Mouse (Mus musculus): ENCODE measurements around the gene Prkg1. TPM values are rescaled to one million over a fixed set of nuclear protein-coding genes. Genes with fewer than 3 reads are reported as not detected.
A peak's percentile ranks its signal among the peaks of the same experiment; 100 is the strongest.

The Prkg1 gene
- polyA plus RNA-seq, 1 experiment from 2014 or later = 9.1 TPM

- Histone ChIP-seq H3K27ac (no peak overlapping the region), H3K4me1 (replicated peaks) (no peaks in the 10 kb centered on the region), H3K9ac (no peak overlapping the region), H3K4me3 (replicated peaks) (no peak overlapping the region), H3K9me3 (no peaks in the 10 kb centered on the region), H3K4me2 (replicated peaks) (no peak overlapping the region), H3K27me3 (replicated peaks) (no peaks in the 10 kb centered on the region), H3K36me3 (no peaks in the 10 kb centered on the region)
- 58% methylated on average over 1 of the region's 1 CpGs for WGBS
- ATAC-seq = no peak
Measured at GRCm38 (mm10) chr19:30833045-30833651, 931.7 kb downstream of the Prkg1 start.

- 84% methylated on average over 7 of the region's 7 CpGs for WGBS
Measured at GRCm38 (mm10) chr19:30829231-30829775, 935.5 kb downstream of the Prkg1 start.

GRCm38 (mm10) chr19:30827820-30828219 lies 937.0 kb downstream of the Prkg1 start:
- no peaks in the 10 kb centered on the region for H3K27me3 ChIP-seq (replicated peaks)
- no peaks in the 10 kb centered on the region for H3K36me3 ChIP-seq
- no peak overlapping the region for H3K27ac ChIP-seq
- H3K4me2 ChIP-seq (replicated peaks) = no peak overlapping the region
- H3K9me3 ChIP-seq = no peaks in the 10 kb centered on the region
- no peaks in the 10 kb centered on the region for H3K4me1 ChIP-seq (replicated peaks)
- H3K9ac ChIP-seq = no peak overlapping the region
- 82% methylated on average over 3 of the region's 3 CpGs for WGBS
- no peak for ATAC-seq
- H3K4me3 ChIP-seq (replicated peaks) = no peak overlapping the region

More at GRCm38 (mm10) chr19:30829231-30829775, 935.5 kb downstream of the Prkg1 start:
- no peaks in the 10 kb centered on the region for H3K36me3 ChIP-seq
- no peaks in the 10 kb centered on the region for H3K4me1 ChIP-seq (replicated peaks)
- no peak overlapping the region for H3K27ac ChIP-seq
- no peaks in the 10 kb centered on the region for H3K9me3 ChIP-seq
- H3K4me3 ChIP-seq (replicated peaks) = no peak overlapping the region
- no peak for ATAC-seq
- no peak overlapping the region for H3K4me2 ChIP-seq (replicated peaks)
- no peaks in the 10 kb centered on the region for H3K27me3 ChIP-seq (replicated peaks)
- no peak overlapping the region for H3K9ac ChIP-seq

GRCm38 (mm10) chr19:30826106-30826505 lies 938.7 kb downstream of the Prkg1 start:
- H3K36me3 ChIP-seq = no peaks in the 10 kb centered on the region
- H3K9ac ChIP-seq = no peak overlapping the region
- ATAC-seq = peak; percentile 88
- H3K9me3 ChIP-seq = no peaks in the 10 kb centered on the region
- no peak overlapping the region for H3K27ac ChIP-seq
- H3K4me1 ChIP-seq (replicated peaks) = no peaks in the 10 kb centered on the region
- H3K4me2 ChIP-seq (replicated peaks) = no peak overlapping the region
- no peak overlapping the region for H3K4me3 ChIP-seq (replicated peaks)
- 44% methylated on average over 2 of the region's 2 CpGs for WGBS
- H3K27me3 ChIP-seq (replicated peaks) = no peaks in the 10 kb centered on the region

- H3K27me3 ChIP-seq (replicated peaks) = no peaks in the 10 kb centered on the region
- no peaks in the 10 kb centered on the region for H3K4me1 ChIP-seq (replicated peaks)
- H3K9me3 ChIP-seq = no peaks in the 10 kb centered on the region
- ATAC-seq = no peak
- no peak overlapping the region for H3K9ac ChIP-seq
- 76% methylated on average over 6 of the region's 6 CpGs for WGBS
- no peak overlapping the region for H3K27ac ChIP-seq
- no peak overlapping the region for H3K4me3 ChIP-seq (replicated peaks)
- H3K4me2 ChIP-seq (replicated peaks) = no peak overlapping the region
- H3K36me3 ChIP-seq = no peaks in the 10 kb centered on the region
Measured at GRCm38 (mm10) chr19:30815661-30816060, 949.2 kb downstream of the Prkg1 start.

GRCm38 (mm10) chr19:30806265-30806664 lies 958.6 kb downstream of the Prkg1 start:
- Histone ChIP-seq H3K9ac (no peak overlapping the region), H3K27me3 (replicated peaks) (no peaks in the 10 kb centered on the region), H3K27ac (no peak overlapping the region), H3K4me2 (replicated peaks) (no peak overlapping the region), H3K9me3 (no peaks in the 10 kb centered on the region), H3K36me3 (no peaks in the 10 kb centered on the region), H3K4me3 (replicated peaks) (no peak overlapping the region), H3K4me1 (replicated peaks) (no peaks in the 10 kb centered on the region)
- WGBS = 77% methylated on average over 5 of the region's 5 CpGs
- no peak for ATAC-seq

- Histone ChIP-seq H3K27ac (no peak overlapping the region), H3K9ac (no peak overlapping the region), H3K4me2 (replicated peaks) (no peak overlapping the region), H3K36me3 (no peaks in the 10 kb centered on the region), H3K4me1 (replicated peaks) (no peaks in the 10 kb centered on the region), H3K9me3 (no peaks in the 10 kb centered on the region), H3K4me3 (replicated peaks) (no peak overlapping the region), H3K27me3 (replicated peaks) (no peaks in the 10 kb centered on the region)
- no peak for ATAC-seq
- WGBS = 80% methylated on average over 2 of the region's 2 CpGs
Measured at GRCm38 (mm10) chr19:30780803-30781202, 984.0 kb downstream of the Prkg1 start.

GRCm38 (mm10) chr19:30768316-30768715 lies 996.5 kb downstream of the Prkg1 start:
- Histone ChIP-seq H3K36me3 (no peaks in the 10 kb centered on the region), H3K4me1 (replicated peaks) (no peaks in the 10 kb centered on the region), H3K4me3 (replicated peaks) (no peak overlapping the region), H3K9me3 (no peaks in the 10 kb centered on the region), H3K4me2 (replicated peaks) (no peak overlapping the region), H3K9ac (no peak overlapping the region), H3K27me3 (replicated peaks) (no peaks in the 10 kb centered on the region), H3K27ac (no peak overlapping the region)
- ATAC-seq = no peak
- 60% methylated on average over 1 of the region's 1 CpGs for WGBS

GRCm38 (mm10) chr19:30744426-30744825 lies 1020.4 kb downstream of the Prkg1 start:
- no peak overlapping the region for H3K27ac ChIP-seq
- no peak overlapping the region for H3K4me2 ChIP-seq (replicated peaks)
- no peaks in the 10 kb centered on the region for H3K36me3 ChIP-seq
- no peak for ATAC-seq
- no peak overlapping the region for H3K4me3 ChIP-seq (replicated peaks)
- H3K9ac ChIP-seq = no peak overlapping the region
- no peaks in the 10 kb centered on the region for H3K9me3 ChIP-seq
- H3K27me3 ChIP-seq (replicated peaks) = no peaks in the 10 kb centered on the region
- H3K4me1 ChIP-seq (replicated peaks) = no peaks in the 10 kb centered on the region

- Histone ChIP-seq H3K36me3 (no peaks in the 10 kb centered on the region), H3K27ac (no peak overlapping the region), H3K27me3 (replicated peaks) (no peaks in the 10 kb centered on the region), H3K4me1 (replicated peaks) (no peaks in the 10 kb centered on the region), H3K9me3 (no peaks in the 10 kb centered on the region), H3K4me3 (replicated peaks) (no peak overlapping the region), H3K4me2 (replicated peaks) (no peak overlapping the region), H3K9ac (no peak overlapping the region)
- no peak for ATAC-seq
- 93% methylated on average over 5 of the region's 5 CpGs for WGBS
Measured at GRCm38 (mm10) chr19:30699130-30699529, 1065.7 kb downstream of the Prkg1 start.

GRCm38 (mm10) chr19:30691258-30691657 lies 1073.6 kb downstream of the Prkg1 start:
- H3K27me3 ChIP-seq (replicated peaks) = no peaks in the 10 kb centered on the region
- H3K4me1 ChIP-seq (replicated peaks) = no peaks in the 10 kb centered on the region
- H3K9ac ChIP-seq = no peak overlapping the region
- no peaks in the 10 kb centered on the region for H3K9me3 ChIP-seq
- 86% methylated on average over 2 of the region's 2 CpGs for WGBS
- no peak overlapping the region for H3K4me3 ChIP-seq (replicated peaks)
- no peak for ATAC-seq
- no peaks in the 10 kb centered on the region for H3K36me3 ChIP-seq
- H3K4me2 ChIP-seq (replicated peaks) = no peak overlapping the region
- no peak overlapping the region for H3K27ac ChIP-seq

- no peaks in the 10 kb centered on the region for H3K27me3 ChIP-seq (replicated peaks)
- H3K9ac ChIP-seq = no peak overlapping the region
- H3K4me2 ChIP-seq (replicated peaks) = no peak overlapping the region
- H3K27ac ChIP-seq = no peak overlapping the region
- H3K4me1 ChIP-seq (replicated peaks) = no peaks in the 10 kb centered on the region
- 82% methylated on average over 6 of the region's 6 CpGs for WGBS
- no peak overlapping the region for H3K4me3 ChIP-seq (replicated peaks)
- ATAC-seq = no peak
- no peaks in the 10 kb centered on the region for H3K36me3 ChIP-seq
- H3K9me3 ChIP-seq = no peaks in the 10 kb centered on the region
Measured at GRCm38 (mm10) chr19:30690691-30691090, 1074.1 kb downstream of the Prkg1 start.

- Histone ChIP-seq H3K27me3 (replicated peaks) (no peaks in the 10 kb centered on the region), H3K36me3 (no peaks in the 10 kb centered on the region), H3K4me3 (replicated peaks) (no peak overlapping the region), H3K9ac (no peak overlapping the region), H3K4me1 (replicated peaks) (no peaks in the 10 kb centered on the region), H3K9me3 (no peaks in the 10 kb centered on the region), H3K4me2 (replicated peaks) (no peak overlapping the region), H3K27ac (no peak overlapping the region)
- 74% methylated on average over 6 of the region's 6 CpGs for WGBS
- no peak for ATAC-seq
Measured at GRCm38 (mm10) chr19:30687942-30688341, 1076.9 kb downstream of the Prkg1 start.

Measured in intestine, embryonic 15.5 days (tissue).